Mouse (Mus musculus): ENCODE results near the gene Sh3pxd2a. TPM values are rescaled to one million over a fixed set of nuclear protein-coding genes. Genes with fewer than 3 reads are reported as not detected.

The Sh3pxd2a gene
- polyA plus RNA-seq, 1 experiment from 2014 or later: 0.65 TPM

DNA sequence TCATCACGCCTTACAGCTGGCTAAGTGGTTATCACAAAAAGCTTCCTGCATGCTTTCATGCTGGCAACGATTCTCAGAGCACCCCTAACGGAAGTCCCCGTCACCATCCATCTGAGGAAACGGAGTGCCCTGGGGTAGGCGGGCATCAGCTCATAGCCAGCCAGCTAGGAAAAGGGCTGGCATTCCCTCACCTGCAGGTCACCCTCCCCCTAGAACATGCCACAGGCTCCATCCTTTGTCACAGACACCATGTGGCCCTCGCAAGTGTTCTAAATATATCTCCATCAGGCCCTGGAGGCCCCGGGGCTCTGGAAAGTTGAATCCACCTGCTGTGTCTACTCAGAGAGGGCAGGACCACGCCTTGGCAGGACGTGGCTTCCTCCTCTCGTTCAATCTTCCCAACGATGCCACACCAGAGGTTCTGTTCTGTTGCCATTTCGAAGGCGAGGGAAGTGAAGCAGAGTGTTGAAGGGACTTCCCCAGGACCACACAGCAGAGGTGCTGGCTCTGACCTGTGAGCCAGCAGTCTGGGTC is 15.5 kb downstream of the Sh3pxd2a start:
- no peak for ATAC-seq (ENCODE audit: low read depth)
- Histone ChIP-seq H3K9ac (ENCODE audit: low read depth, low read length) (no peak overlapping the region), H3K4me1 (ENCODE audit: control insufficient read depth, low read depth, low read length) (peaks cover 63% of the 10 kb centered on the region), H3K4me2 (ENCODE audit: low read depth, low read length) (no peak overlapping the region), H3K4me3 (ENCODE audit: low read depth, low read length) (no peak overlapping the region), H3K27ac (ENCODE audit: low read length) (no peak overlapping the region), H3K9me3 (replicated peaks; ENCODE audit: control insufficient read depth, low read length) (no peaks in the 10 kb centered on the region), H3K27me3 (ENCODE audit: control insufficient read depth, insufficient read depth, low read depth, low read length) (no peaks in the 10 kb centered on the region), H3K36me3 (ENCODE audit: control insufficient read depth, insufficient read depth) (no peaks in the 10 kb centered on the region)
- WGBS (ENCODE audit: insufficient replicate concordance): 25% methylated on average over 14 of the region's 14 CpGs

GRCm38 (mm10) chr19:47446841-47447365 is 17.3 kb downstream of the Sh3pxd2a start:
- Histone ChIP-seq H3K27ac (ENCODE audit: low read length) (peak overlapping the region; percentile 74), H3K4me2 (ENCODE audit: low read depth, low read length) (peak overlapping the region; percentile 18; the same call in 1 of the 2 replicates), H3K4me1 (ENCODE audit: control insufficient read depth, low read depth, low read length) (peaks cover 61% of the 10 kb centered on the region), H3K4me3 (ENCODE audit: low read depth, low read length) (no peak overlapping the region), H3K9ac (ENCODE audit: low read depth, low read length) (no peak overlapping the region), H3K27me3 (ENCODE audit: control insufficient read depth, insufficient read depth, low read depth, low read length) (no peaks in the 10 kb centered on the region), H3K9me3 (replicated peaks; ENCODE audit: control insufficient read depth, low read length) (no peaks in the 10 kb centered on the region), H3K36me3 (ENCODE audit: control insufficient read depth, insufficient read depth) (no peaks in the 10 kb centered on the region)
- peak; percentile 15 for ATAC-seq (ENCODE audit: low read depth)
- 16% methylated on average over 9 of the region's 9 CpGs for WGBS (ENCODE audit: insufficient replicate concordance)

GRCm38 (mm10) chr19:47446130-47446529 is 18.1 kb downstream of the Sh3pxd2a start:
- Histone ChIP-seq H3K4me3 (ENCODE audit: low read depth, low read length) (no peak overlapping the region), H3K4me1 (ENCODE audit: control insufficient read depth, low read depth, low read length) (peaks cover 62% of the 10 kb centered on the region), H3K27ac (ENCODE audit: low read length) (peak overlapping the region; percentile 74), H3K4me2 (ENCODE audit: low read depth, low read length) (peak overlapping the region; percentile 18), H3K9ac (ENCODE audit: low read depth, low read length) (peak overlapping the region; percentile 43; the same call in 1 of the 2 replicates), H3K36me3 (ENCODE audit: control insufficient read depth, insufficient read depth) (no peaks in the 10 kb centered on the region), H3K27me3 (ENCODE audit: control insufficient read depth, insufficient read depth, low read depth, low read length) (no peaks in the 10 kb centered on the region), H3K9me3 (replicated peaks; ENCODE audit: control insufficient read depth, low read length) (no peaks in the 10 kb centered on the region)
- ATAC-seq (ENCODE audit: low read depth): peak; percentile 46
- 46% methylated on average over 9 of the region's 9 CpGs for WGBS (ENCODE audit: insufficient replicate concordance)

DNA sequence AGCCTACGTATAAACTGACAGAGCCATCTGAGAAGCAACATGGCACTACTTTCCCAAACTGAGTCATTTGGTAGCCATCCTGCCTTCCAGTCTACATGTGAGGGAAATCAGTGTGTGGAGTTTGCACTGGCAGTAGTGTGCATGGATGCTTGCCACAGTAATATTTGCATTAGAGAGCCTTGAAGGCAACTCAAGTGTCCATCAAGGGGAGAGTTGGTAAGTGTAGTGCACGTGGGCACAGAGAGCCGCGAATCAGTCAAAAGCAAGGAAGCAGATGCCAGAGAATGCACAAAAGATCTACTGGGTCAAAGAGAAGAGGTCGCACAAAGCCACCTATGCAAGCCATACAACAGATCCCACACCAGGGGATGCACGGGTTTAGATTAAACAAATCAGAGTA is 18.5 kb downstream of the Sh3pxd2a start:
- Histone ChIP-seq H3K27me3 (ENCODE audit: control insufficient read depth, insufficient read depth, low read depth, low read length) (no peaks in the 10 kb centered on the region), H3K4me2 (ENCODE audit: low read depth, low read length) (no peak overlapping the region), H3K36me3 (ENCODE audit: control insufficient read depth, insufficient read depth) (no peaks in the 10 kb centered on the region), H3K27ac (ENCODE audit: low read length) (no peak overlapping the region), H3K4me3 (ENCODE audit: low read depth, low read length) (no peak overlapping the region), H3K9ac (ENCODE audit: low read depth, low read length) (no peak overlapping the region), H3K4me1 (ENCODE audit: control insufficient read depth, low read depth, low read length) (peaks cover 58% of the 10 kb centered on the region), H3K9me3 (replicated peaks; ENCODE audit: control insufficient read depth, low read length) (no peaks in the 10 kb centered on the region)
- 66% methylated on average over 6 of the region's 6 CpGs for WGBS (ENCODE audit: insufficient replicate concordance)
- no peak for ATAC-seq (ENCODE audit: low read depth)

DNA sequence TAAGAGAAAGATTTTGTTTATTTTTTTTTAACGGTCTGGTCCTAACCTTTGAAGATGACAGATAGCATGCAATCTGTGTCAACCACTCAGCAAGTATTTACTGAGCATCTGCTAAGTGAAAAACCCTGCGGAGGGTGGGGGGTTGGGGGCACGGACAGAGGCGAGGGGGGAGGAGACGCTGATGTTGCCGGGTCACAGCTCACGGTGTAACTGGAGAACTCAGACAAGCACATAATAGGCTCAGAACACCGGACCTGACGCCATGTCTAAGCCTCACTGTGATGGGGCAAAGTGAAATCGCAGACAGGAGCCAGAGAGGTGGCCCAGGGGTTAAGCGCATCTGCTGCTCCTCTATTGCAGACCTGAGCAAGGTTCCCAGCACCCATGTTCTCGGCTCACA is 19.7 kb downstream of the Sh3pxd2a start:
- no peak for ATAC-seq (ENCODE audit: low read depth)
- Histone ChIP-seq H3K9me3 (replicated peaks; ENCODE audit: control insufficient read depth, low read length) (no peaks in the 10 kb centered on the region), H3K27ac (ENCODE audit: low read length) (no peak overlapping the region), H3K36me3 (ENCODE audit: control insufficient read depth, insufficient read depth) (no peaks in the 10 kb centered on the region), H3K9ac (ENCODE audit: low read depth, low read length) (no peak overlapping the region), H3K4me3 (ENCODE audit: low read depth, low read length) (no peak overlapping the region), H3K27me3 (ENCODE audit: control insufficient read depth, insufficient read depth, low read depth, low read length) (no peaks in the 10 kb centered on the region), H3K4me2 (ENCODE audit: low read depth, low read length) (no peak overlapping the region), H3K4me1 (ENCODE audit: control insufficient read depth, low read depth, low read length) (peaks cover 49% of the 10 kb centered on the region)
- 52% methylated on average over 12 of the region's 12 CpGs for WGBS (ENCODE audit: insufficient replicate concordance)

DNA sequence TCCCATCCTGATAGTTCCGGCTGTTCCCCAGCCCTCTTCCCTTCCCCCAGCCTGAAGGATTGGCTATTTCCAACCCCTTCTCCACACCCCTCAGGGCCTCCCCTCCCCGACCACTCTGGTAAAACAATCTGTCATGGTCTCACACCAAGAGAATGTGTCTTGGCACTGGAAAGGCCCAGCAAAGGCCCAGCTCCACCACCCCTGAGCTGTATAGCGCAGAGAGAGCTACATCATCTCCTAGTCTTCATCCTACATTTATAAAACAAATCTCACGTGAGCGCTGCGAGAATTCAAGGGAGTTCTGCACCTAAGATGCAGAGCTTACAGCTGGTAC is 21.9 kb downstream of the Sh3pxd2a start:
- H3K4me2 ChIP-seq (ENCODE audit: low read depth, low read length): no peak overlapping the region
- H3K4me1 ChIP-seq (ENCODE audit: control insufficient read depth, low read depth, low read length): peaks cover 30% of the 10 kb centered on the region
- H3K9me3 ChIP-seq (replicated peaks; ENCODE audit: control insufficient read depth, low read length): no peaks in the 10 kb centered on the region
- no peak overlapping the region for H3K4me3 ChIP-seq (ENCODE audit: low read depth, low read length)
- no peak for ATAC-seq (ENCODE audit: low read depth)
- WGBS (ENCODE audit: insufficient replicate concordance): 71% methylated on average over 6 of the region's 6 CpGs
- no peak overlapping the region for H3K27ac ChIP-seq (ENCODE audit: low read length)
- no peak overlapping the region for H3K9ac ChIP-seq (ENCODE audit: low read depth, low read length)
- no peaks in the 10 kb centered on the region for H3K36me3 ChIP-seq (ENCODE audit: control insufficient read depth, insufficient read depth)
- no peaks in the 10 kb centered on the region for H3K27me3 ChIP-seq (ENCODE audit: control insufficient read depth, insufficient read depth, low read depth, low read length)

DNA sequence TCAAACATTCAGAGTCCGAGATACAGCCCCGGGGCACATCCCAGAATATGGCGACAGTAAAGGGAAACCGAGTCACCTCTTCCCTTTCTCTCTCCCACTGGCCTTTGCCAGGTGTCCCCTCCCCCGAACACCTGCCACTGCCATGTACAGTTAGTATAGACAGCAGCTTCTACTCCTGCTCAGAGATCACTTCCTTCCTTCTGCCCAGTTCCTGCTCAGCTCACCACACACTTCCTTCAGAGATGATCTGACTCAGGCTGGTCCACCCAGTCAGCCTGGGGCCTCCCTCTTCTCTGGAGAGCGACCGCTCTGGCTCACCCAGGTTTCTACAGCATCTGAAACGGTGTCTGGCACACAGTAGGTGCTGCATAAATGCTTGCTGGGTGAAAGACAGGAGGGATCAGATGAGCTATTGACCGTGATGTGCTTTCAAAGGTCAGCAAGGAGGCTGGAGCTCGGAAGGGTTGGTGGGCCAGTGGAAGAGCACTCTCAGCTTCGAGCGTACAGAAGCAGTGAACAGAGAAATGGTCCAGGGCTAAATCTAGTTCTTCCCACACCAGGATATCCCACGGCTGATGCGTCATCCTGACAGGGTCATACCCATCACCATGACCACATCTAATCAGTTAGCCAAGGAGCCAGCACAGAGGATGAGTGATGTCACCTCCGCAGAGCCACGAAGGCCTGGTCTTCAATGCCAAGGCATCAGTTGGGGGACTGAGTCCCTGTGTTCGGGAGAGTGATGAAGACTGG is 22.5 kb downstream of the Sh3pxd2a start:
- peak overlapping the region; percentile 15; the same call in 1 of the 2 replicates for H3K27ac ChIP-seq (ENCODE audit: low read length)
- no peaks in the 10 kb centered on the region for H3K27me3 ChIP-seq (ENCODE audit: control insufficient read depth, insufficient read depth, low read depth, low read length)
- H3K4me2 ChIP-seq (ENCODE audit: low read depth, low read length): no peak overlapping the region
- ATAC-seq (ENCODE audit: low read depth): no peak
- peaks cover 25% of the 10 kb centered on the region for H3K4me1 ChIP-seq (ENCODE audit: control insufficient read depth, low read depth, low read length)
- H3K9ac ChIP-seq (ENCODE audit: low read depth, low read length): no peak overlapping the region
- no peaks in the 10 kb centered on the region for H3K9me3 ChIP-seq (replicated peaks; ENCODE audit: control insufficient read depth, low read length)
- H3K36me3 ChIP-seq (ENCODE audit: control insufficient read depth, insufficient read depth): no peaks in the 10 kb centered on the region
- no peak overlapping the region for H3K4me3 ChIP-seq (ENCODE audit: low read depth, low read length)
- WGBS (ENCODE audit: insufficient replicate concordance): 48% methylated on average over 17 of the region's 17 CpGs

DNA sequence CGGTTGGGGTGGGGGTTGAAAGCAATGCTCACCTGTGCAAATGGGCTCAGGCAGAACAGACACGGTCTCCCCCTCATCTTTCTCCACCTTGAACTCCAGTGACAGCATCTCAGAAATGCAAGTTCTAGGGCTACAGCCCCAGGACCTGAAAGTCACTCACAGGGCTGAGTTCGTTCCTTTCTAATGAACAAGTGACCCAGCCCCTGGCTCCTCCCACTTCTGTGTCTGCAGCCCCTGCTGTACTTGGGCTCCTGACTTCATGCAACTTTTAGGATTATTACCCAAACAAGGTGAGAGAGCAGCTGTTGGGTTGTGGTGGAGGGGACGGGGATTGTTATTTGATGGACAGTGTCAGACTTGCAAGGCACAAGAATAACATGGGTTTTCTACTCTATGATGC is 23.2 kb downstream of the Sh3pxd2a start:
- ATAC-seq (ENCODE audit: low read depth): no peak
- Histone ChIP-seq H3K4me1 (ENCODE audit: control insufficient read depth, low read depth, low read length) (peaks cover 17% of the 10 kb centered on the region), H3K4me3 (ENCODE audit: low read depth, low read length) (no peak overlapping the region), H3K9me3 (replicated peaks; ENCODE audit: control insufficient read depth, low read length) (no peaks in the 10 kb centered on the region), H3K9ac (ENCODE audit: low read depth, low read length) (no peak overlapping the region), H3K36me3 (ENCODE audit: control insufficient read depth, insufficient read depth) (no peaks in the 10 kb centered on the region), H3K4me2 (ENCODE audit: low read depth, low read length) (no peak overlapping the region), H3K27me3 (ENCODE audit: control insufficient read depth, insufficient read depth, low read depth, low read length) (no peaks in the 10 kb centered on the region), H3K27ac (ENCODE audit: low read length) (no peak overlapping the region; the same call in 1 of the 2 replicates)
- 49% methylated on average over 4 of the region's 4 CpGs for WGBS (ENCODE audit: insufficient replicate concordance)

GRCm38 (mm10) chr19:47440435-47440803 is 23.8 kb downstream of the Sh3pxd2a start:
- no peaks in the 10 kb centered on the region for H3K27me3 ChIP-seq (ENCODE audit: control insufficient read depth, insufficient read depth, low read depth, low read length)
- no peak overlapping the region for H3K4me2 ChIP-seq (ENCODE audit: low read depth, low read length)
- no peak overlapping the region for H3K9ac ChIP-seq (ENCODE audit: low read depth, low read length)
- 71% methylated on average over 7 of the region's 7 CpGs for WGBS (ENCODE audit: insufficient replicate concordance)
- H3K4me1 ChIP-seq (ENCODE audit: control insufficient read depth, low read depth, low read length): peaks cover 12% of the 10 kb centered on the region
- H3K36me3 ChIP-seq (ENCODE audit: control insufficient read depth, insufficient read depth): no peaks in the 10 kb centered on the region
- no peaks in the 10 kb centered on the region for H3K9me3 ChIP-seq (replicated peaks; ENCODE audit: control insufficient read depth, low read length)
- ATAC-seq (ENCODE audit: low read depth): no peak
- no peak overlapping the region for H3K27ac ChIP-seq (ENCODE audit: low read length)
- no peak overlapping the region for H3K4me3 ChIP-seq (ENCODE audit: low read depth, low read length)

Data from liver, embryonic 16.5 days (tissue).